Mouse (Mus musculus) stomach, postnatal 0 days (tissue): ENCODE results near the gene Fbxw7.

Experiments
- CTCF ChIP-seq: IDR thresholded peaks from 2 replicates; pipeline ENCODE4 v1.5.1; 2016; ENCODE audit warnings: antibody characterized with exemption, low read depth, mild to moderate bottlenecking, moderate library complexity
- EP300 ChIP-seq: optimal IDR thresholded peaks from 2 replicates; pipeline ENCODE3; 2016; ENCODE audit warnings: antibody characterized with exemption

DNA sequence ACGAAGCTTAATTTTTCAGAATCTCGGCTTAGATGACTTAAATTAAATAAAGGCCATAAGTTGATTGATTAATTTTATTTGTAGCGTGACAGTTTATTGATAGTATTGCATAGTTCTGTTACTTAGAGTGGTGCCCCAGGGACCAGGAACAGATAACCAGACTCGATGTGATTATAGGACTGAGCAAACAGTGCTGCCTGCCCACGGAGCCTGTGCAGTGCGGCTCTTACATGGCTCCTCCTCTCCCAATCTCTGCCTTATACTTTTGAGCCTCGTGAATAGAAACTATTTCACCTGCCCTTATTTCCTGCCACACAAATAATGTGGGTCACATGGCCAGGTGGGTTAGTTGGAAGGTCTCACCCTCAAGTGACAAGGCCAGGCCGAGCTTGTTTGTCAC is 82.9 kb downstream of the Fbxw7 start:
- TF ChIP-seq EP300 (no peak), CTCF (no peak)
